Mouse (Mus musculus) retina, adult 2 months (tissue): ENCODE data around the gene Abhd12b.
"Not testable (repeated sequence)": the region's sequence is repeated elsewhere in the genome, so short reads cannot be mapped to it uniquely, and the experiment has no call there.

Experiments used
- DNase-seq: peaks from one replicate; pipeline ENCODE4 v3.0.0-alpha.2; 2012; ENCODE audit warnings: low read depth, low spot score

Abhd12b gene

DNA sequence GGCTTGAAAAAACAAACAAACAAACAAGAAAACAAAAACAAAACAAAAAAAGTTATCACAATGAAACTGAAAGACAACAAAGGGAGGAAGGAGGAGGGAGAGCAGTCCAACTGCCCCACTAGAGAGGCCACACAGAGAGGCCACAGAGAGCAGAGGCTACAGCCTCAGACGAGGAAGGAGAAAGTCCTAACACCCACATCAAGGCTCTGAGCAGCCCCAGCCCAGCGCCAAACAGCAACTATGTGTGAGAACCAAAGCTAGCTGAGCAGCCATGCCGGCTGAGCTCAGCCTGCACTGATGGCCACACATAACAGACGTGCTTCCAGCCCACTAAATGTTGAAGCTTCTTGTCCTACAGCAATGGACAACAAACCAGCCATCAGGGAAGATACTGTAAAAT is 14.1 kb upstream of the Abhd12b start:
- no peak for DNase-seq

DNA sequence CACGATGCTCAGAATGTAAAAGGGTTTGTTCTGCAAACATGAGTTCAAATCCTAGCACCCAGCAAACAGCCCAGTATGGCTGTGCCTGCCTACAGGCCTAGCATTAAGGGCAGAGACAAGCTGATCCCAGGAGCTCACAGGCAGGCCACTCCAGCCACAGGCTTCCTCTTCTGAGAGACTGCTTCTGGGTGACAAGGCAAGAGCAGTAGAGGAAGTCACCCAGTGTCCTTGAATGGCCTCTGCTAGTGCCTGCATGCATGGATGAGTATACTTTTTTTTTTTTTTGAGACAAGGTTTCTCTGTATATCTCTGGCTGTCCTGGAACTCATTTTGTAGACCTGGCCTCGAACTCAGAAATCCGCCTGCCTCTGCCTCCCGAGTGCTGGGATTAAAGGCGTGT is 13.4 kb upstream of the Abhd12b start:
- DNase-seq, result no peak

DNA sequence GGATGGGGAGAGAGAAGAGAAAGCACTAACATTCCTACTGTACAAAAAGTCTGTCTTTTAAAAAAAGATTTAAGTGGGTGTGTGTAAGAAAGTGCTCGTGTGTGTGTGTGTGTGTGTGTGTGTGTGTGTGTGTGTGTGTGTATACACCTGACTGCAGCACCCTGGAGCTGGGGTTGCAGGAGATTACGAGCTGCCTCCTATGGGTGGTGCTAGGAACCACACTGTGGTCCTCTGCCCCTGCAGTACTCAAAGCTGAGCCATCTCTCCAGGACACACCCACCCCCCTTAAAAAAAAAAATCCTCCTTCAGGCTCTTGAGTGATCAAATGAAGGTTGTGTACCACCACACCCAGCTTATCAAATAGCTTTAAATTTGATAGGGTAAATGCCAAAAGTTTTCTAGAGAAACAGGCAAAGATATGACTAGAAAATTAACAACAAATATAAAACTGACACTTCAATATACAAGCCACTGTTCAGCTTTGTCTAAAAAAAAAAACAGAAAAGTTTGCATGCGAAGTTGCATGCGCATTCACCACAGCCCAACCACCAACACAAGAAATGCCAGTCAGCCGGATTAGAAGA is 12.9 kb upstream of the Abhd12b start:
- no peak for DNase-seq

GRCm38 (mm10) chr12:70144106-70144587 is 9.8 kb upstream of the Abhd12b start:
- DNase-seq, result not testable (repeated sequence)

DNA sequence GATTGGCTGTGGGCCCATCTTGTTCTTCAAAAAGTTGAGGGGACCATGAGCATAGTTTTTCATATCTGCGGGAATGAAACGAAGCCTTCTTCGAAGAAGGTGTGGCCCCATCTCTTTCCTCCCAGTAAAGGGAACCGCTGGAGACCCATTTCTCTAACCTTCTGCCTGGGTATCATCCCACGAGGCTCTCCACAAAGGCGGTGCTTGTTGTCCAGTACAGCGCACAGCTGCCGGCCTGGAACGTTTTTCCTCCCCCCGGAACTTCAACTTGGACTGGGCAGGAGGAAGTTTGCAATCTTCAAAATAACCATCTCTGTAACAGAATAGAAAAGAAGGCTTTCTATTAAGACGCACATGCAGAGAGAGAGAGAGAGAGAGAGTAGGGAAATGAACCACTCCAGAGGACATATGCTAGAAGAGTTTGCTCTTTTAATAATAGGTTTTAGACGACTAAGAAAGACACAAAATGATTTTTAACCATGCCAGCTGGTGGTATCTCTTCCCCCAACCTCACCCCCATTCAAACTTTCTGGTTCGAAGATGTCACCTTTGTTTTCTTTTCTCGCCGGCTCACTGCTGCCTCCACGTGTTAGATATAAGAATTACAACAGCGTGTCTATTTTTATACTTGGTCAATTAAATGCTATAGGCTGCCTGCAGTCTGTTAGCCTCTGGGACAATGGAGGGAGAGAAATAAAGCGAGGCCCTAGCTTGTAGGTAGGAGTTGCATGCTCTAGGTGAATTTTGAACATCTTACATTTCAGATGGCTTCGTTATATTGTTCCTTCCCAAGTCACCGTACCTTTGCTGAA is 9.1 kb upstream of the Abhd12b start:
- DNase-seq, result peak; percentile 49

- no peak for DNase-seq
These were observed 8.4 kb upstream of the Abhd12b start for GRCm38 (mm10) chr12:70145586-70145985.

DNA sequence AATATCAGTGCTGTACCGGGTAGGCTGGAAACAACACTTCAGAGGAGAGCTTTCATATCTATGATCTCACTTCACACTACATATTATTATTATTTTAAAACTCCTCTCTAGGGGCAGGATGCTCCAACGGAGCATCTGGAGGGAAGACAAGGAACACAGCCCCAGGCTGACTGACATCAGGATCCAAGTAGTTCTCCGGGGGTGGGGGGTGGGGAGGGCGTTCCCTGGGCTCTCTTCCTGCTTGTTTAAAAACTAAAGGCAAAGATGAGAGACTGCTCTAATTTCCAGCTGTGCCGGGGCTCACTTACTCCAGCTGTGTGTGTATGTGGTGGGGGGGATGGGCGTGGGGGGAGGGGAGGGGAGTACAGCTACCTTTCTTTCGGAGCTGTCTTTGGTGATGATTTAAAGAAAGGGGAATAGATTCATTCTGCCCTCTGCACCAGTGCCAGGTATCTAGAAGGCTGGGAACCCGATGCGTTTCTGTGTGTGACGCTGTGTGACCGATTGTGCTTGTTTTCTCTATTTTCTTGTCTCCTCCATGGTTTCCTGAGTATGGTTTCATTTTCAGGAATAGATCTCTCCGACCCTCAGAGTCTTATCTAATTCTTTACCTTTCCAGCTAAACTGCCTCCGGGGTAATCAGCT is 5.8 kb upstream of the Abhd12b start:
- DNase-seq, result no peak

DNA sequence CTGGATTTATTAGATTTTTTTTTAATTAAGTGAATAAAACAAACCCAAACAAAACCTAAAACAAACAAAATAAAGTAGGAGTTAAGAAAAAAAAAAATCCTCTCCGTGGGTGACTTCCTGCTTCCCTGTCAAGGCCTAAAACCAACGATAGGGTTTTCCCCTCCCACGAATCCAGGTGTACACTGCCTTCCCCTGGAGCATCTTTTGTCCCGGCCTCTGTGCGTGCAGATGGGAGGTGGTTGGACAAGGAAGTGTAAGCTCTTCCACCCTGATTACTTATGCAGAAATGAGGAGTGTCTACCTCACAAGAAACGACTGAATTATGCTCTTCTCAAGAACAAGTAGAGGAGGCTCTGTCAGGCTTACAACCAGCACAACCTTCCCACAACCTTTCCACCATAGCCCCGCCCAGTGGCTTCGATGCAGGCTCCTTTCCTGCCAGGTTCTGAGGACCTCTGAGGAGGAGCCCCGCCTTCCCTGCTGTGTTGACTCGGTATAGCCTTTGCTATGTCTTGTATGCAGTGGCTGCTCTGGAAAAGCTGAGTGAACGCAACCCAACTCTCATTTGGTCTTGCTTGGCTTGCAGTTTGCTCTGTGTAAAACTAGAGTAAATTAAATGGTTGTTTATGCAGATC is 5.2 kb upstream of the Abhd12b start:
- no peak for DNase-seq

DNA sequence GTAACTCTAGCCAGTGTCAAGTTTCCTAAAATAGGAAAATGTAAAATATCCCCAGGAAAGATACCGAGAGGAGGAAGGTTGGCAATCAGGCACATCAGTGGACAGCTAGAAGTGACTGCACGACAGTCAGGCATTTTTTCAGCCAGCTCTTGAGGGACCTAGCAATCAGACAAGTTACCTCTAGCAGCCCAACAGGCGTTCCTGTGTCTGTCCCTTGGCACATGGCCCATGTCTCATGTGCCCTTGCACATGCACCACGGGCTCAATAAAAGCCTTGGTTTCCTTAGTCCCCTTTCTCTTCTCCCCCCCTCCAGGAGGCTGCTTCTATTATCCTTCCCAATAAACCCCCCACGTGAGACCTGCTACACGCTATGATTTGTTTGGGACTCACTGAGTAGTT is 2.3 kb downstream of the Abhd12b start:
- no peak for DNase-seq

GRCm38 (mm10) chr12:70157292-70158066 is 3.5 kb downstream of the Abhd12b start:
- DNase-seq, result no peak

GRCm38 (mm10) chr12:70161057-70161456 is 7.1 kb downstream of the Abhd12b start:
- no peak for DNase-seq

GRCm38 (mm10) chr12:70164741-70165140 is 10.8 kb downstream of the Abhd12b start:
- DNase-seq, result no peak

GRCm38 (mm10) chr12:70167950-70168349 is 14.0 kb downstream of the Abhd12b start:
- no peak for DNase-seq

DNA sequence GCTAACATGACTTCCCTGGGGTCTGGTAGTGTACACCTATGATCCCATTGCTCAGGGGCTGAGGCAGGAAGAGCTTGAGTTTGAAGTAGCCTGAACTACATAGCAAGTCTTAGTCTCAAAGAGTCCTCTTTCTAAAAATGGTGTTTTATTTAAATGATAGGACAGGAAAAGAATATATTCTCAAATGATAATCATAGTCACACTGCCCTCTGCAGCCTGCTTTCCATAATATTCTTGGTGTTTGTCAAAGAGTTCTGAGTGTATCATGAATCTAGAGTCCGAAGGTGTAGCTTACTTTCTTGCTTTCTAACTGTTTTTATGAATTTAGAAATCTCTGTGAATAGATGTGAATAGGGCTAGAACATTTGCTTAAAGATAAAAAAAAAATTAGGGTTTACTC is 16.0 kb downstream of the Abhd12b start:
- no peak for DNase-seq

DNA sequence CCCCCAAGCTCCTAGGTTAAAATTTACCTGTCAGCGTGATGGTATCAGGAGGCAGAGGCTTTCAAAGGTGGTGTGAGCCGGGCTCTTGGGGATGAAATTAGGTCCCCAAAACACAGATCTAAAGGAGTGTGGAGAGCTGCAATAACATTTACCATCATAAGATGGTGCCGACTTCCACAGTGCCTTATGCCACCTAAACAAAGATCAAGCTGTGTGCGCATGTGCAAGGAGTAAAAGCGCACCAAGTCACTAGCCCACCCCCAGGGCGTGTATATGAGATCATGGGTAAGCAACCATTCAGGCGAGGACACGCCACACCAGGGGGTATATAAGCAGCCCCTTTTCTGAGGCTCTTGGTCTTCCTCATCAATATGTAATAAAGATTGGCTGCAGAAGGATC is 29.6 kb downstream of the Abhd12b start:
- not testable (repeated sequence) for DNase-seq

DNA sequence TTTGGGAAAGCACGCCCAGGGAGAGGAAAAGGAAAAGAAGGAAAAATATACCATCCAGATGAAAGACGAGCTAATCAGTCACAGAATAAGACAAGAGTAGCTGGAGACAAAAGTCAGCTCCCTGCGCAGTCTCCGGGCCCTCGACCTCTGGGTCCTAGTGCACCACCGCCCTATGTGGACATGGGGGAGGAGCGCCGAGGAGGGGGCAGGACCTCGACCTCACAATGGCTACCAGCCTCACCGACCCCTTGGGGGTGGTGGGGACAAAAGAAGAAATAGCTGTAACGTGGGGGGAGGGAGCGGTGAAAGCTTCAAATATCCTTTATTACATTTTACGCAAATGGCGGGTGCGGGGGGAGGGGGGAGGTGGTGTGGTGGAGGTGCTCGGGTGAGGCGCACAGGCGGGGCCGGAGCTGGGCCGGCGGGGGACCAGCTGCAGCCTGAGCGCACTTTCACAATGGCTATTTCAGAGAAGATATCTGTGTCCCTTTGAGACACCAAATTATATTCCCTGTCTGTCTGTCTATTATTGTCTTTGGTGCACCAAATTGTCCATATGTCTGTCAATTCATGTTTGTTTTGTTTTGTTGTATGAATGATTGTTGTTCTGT is 30.3 kb downstream of the Abhd12b start:
- DNase-seq, result no peak

DNA sequence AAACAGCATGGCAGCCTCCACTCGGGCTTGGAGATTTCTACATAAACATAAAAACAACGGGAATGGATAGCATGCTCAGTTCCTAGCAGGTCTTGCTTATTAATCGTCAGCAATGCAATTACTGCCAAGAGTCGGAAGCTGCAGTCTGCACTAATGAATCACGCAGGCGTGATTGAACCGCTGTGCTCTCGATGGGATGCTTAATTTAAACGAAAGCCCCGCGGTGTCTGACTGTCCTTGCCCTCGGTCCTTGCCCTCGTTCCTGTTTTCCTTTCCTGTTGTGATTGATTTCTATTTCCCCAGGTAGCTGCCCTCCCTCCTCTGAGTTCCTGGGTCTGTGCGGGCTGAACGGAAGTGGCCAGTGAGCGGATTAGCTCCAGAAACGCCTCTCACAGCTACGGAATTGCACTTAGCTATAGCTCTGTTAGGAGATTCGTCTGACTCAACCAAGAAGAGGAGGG is 38.4 kb downstream of the Abhd12b start:
- peak; percentile 47 for DNase-seq

- DNase-seq, result no peak
These were observed 41.5 kb downstream of the Abhd12b start for GRCm38 (mm10) chr12:70195426-70195825.

DNA sequence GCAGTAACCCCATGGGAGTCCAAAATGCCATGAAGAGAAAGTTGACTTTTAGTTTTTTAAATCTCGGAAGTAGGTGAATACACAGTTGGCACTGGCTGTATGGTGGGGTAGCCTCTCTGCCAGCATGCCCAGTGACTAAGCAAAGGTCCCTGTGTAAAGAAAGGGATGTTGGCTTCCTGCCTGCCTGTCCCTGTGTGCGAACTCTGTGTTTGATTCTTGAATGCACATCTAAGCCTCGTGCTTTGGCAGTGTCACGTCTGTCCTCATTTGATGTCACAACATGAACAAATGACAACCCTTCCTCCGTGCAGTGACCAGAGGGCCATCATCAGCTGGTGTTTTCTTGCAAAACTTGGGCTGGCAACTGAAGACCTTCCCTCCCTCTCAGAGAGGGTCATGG is 42.4 kb downstream of the Abhd12b start:
- DNase-seq, result no peak

DNA sequence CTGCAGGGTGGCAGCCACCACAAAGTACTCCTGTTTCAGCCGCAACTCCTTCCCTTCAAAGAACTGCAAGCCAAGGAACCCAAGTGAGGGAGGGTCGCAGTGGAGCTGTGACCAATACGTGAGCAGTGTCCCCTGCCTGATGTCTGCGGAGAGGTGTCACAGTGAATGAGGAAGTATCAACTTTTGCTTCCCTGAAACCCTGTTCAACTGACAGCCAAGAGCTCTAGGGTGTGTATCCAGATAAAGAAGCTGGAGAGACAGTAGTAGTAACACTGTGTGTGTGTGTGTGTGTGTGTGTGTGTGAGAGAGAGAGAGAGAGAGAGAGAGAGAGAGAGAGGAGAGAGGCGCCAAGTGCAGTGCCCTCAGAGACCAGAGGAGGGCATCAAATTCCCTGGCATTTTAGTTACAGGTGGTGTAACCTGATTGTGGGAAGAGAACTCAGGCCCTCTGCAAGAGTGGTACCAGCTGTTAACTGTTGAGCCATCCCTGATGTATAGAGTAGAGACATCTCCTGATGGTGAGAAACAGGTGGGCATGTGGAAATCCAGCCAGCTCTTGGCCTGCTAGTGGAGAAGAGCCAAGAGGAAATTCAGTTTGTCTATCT is 48.1 kb downstream of the Abhd12b start:
- no peak for DNase-seq

- DNase-seq, result no peak
These were observed 50.5 kb downstream of the Abhd12b start for GRCm38 (mm10) chr12:70204433-70204832.
